9 mouse cellular contexts compared by ENCODE assay signal in the genomic region with DNA sequence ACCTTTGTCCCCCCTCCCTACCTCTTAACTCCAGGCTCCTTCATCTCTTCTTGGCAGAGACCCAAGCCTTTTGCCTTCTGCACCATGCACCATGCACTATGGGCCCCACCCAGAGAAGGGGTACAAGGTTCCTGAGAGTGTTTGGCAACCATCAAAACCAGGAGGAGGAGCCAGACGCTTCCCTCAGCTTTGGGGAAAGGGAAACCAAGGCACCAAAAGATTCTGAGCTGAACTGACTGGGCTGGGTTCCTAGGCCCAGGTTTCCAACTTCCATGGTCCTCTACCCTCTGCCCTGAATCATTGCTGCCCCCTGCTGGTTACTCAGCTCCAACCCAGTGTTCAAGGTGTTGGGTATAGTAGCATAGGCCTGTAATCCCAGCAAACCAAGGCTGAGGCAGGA. TPM values are rescaled to one million over a fixed set of nuclear protein-coding genes. Genes with fewer than 3 reads are reported as not detected.
DNase-seq lines count a peak whose midpoint lies in the region; ATAC-seq and TF ChIP-seq lines count a peak whose summit lies in the region.
"Had no signal": no experiment of that assay in that cellular context is flagged by ENCODE, and none has a peak within 500 bp of the region (broad histone marks: within the 10 kb centered on the region; RNA-seq: fewer than 3 reads in every experiment).

No protein-coding gene starts in this region.

- H3K4me1 ChIP-seq in neural tube, embryonic 15.5 days, result 0 out of 2 replicates have a peak, but pooled peaks cover 4% of the 10 kb centered on the region
- peaks cover 13% of the 10 kb centered on the region for H3K4me1 ChIP-seq in liver, postnatal 0 days (ENCODE audit: insufficient read depth)

- H3K9ac ChIP-seq in neural tube, embryonic 15.5 days (replicated peaks), result no peak overlapping the region
- H3K9ac ChIP-seq in liver, postnatal 0 days (replicated peaks), result no peak overlapping the region

- no peak overlapping the region for H3K4me3 ChIP-seq in neural tube, embryonic 15.5 days (replicated peaks)
- H3K4me3 ChIP-seq in liver, postnatal 0 days (ENCODE audit: low read depth, low read length), result no peak overlapping the region

- no peak for ATAC-seq in neural tube, embryonic 15.5 days (ENCODE audit: low FRiP score)
- ATAC-seq in hematopoietic stem cell, adult 5-6 weeks (replicated peaks in 1 of 2; ENCODE audit: insufficient read depth in 1 of 2, low FRiP score in 2 of 2, low TSS enrichment in 1 of 2, low read depth in 1 of 2, poor library complexity in 2 of 2, severe bottlenecking in 2 of 2), result peak; percentile 63 to 66; a peak in 2 of 4 replicates
- ATAC-seq in liver, postnatal 0 days, result peak; percentile 66

- H3K4me2 ChIP-seq in neural tube, embryonic 15.5 days, result no peak overlapping the region
- H3K4me2 ChIP-seq in liver, postnatal 0 days (ENCODE audit: low read depth, low read length), result no peak overlapping the region

- 75% methylated on average over 1 of the region's 1 CpGs for WGBS in neural tube, embryonic 15.5 days
- WGBS in liver, postnatal 0 days (ENCODE audit: insufficient replicate concordance), result 44% methylated on average over 1 of the region's 1 CpGs

- peaks cover 9% of the 10 kb centered on the region for H3K36me3 ChIP-seq in neural tube, embryonic 15.5 days
- peaks cover 6% of the 10 kb centered on the region; the same call in 1 of the 2 replicates for H3K36me3 ChIP-seq in liver, postnatal 0 days (replicated peaks; ENCODE audit: insufficient read depth, low read length)

- H3K9me3 ChIP-seq in neural tube, embryonic 15.5 days (replicated peaks), result no peaks in the 10 kb centered on the region
- no peaks in the 10 kb centered on the region for H3K9me3 ChIP-seq in liver, postnatal 0 days (ENCODE audit: low read length)

- TF ChIP-seq EP300 in liver, postnatal 0 days (IDR thresholded peaks at IDR 0.05; ENCODE audit: low read depth), result no peak

- H3K27ac ChIP-seq in neural tube, embryonic 15.5 days (replicated peaks), result no peak overlapping the region
- no peak overlapping the region for H3K27ac ChIP-seq in liver, postnatal 0 days (ENCODE audit: low read depth)

- peak; percentile 95 for TF ChIP-seq CTCF in liver, postnatal 0 days (IDR thresholded peaks at IDR 0.05; ENCODE audit: low read depth)

- DNase-seq in cerebellum, adult 18-20 months, result peak; percentile 43 to 54
- DNase-seq in cerebellum, adult 9-11 months, result no peak
- DNase-seq in neural tube, embryonic 10.5 days (ENCODE audit: extremely low spot score, low spot score), result peak; percentile 40
- DNase-seq in c-Kit-positive CD71-positive TER-119-negative erythroid progenitor cells, embryonic 14.5 days (ENCODE audit: low read depth), result peak; percentile 73
- peak; percentile 85 for DNase-seq in liver, postnatal 0 days
- peak; percentile 61 for DNase-seq in spleen, adult 12 weeks (ENCODE audit: low spot score)

- H3K27me3 ChIP-seq in neural tube, embryonic 15.5 days (replicated peaks), result no peaks in the 10 kb centered on the region
- H3K27me3 ChIP-seq in liver, postnatal 0 days (ENCODE audit: insufficient read depth, low read length), result no peaks in the 10 kb centered on the region

RNA-seq across cellular contexts. Expression of a gene that starts 4.3 kb away (rescaled TPM):
- polyA plus RNA-seq in neural tube, embryonic 15.5 days (2015; fragmentation: Nextera tagmentation; extraction: Ambion mirVana), result 0.67 and 1.0 TPM in 2 replicates
- 0.40 and 9.1 TPM in 2 replicates for total RNA-seq in hematopoietic stem cell, adult 5-6 weeks (2017)
- polyA plus RNA-seq in liver, postnatal 0 days (2015; fragmentation: Nextera tagmentation; extraction: Ambion mirVana), result 6.7 and 7.0 TPM in 2 replicates

RNA-seq across cellular contexts. Expression of a gene that starts 16.1 kb away (rescaled TPM):
- polyA plus RNA-seq in neural tube, embryonic 15.5 days (2015; fragmentation: Nextera tagmentation; extraction: Ambion mirVana), result 36.4 and 39.0 TPM in 2 replicates
- total RNA-seq in hematopoietic stem cell, adult 5-6 weeks (2017), result 33.3 and 37.8 TPM in 2 replicates
- polyA plus RNA-seq in liver, postnatal 0 days (2015; fragmentation: Nextera tagmentation; extraction: Ambion mirVana), result 7.6 and 8.8 TPM in 2 replicates

RNA-seq across cellular contexts. Expression of a gene that starts 17.1 kb away (rescaled TPM):
- 126 and 137 TPM in 2 replicates for polyA plus RNA-seq in neural tube, embryonic 15.5 days (2015; fragmentation: Nextera tagmentation; extraction: Ambion mirVana)
- total RNA-seq in hematopoietic stem cell, adult 5-6 weeks (2017), result 14.8 and 38.6 TPM in 2 replicates
- polyA plus RNA-seq in liver, postnatal 0 days (2015; fragmentation: Nextera tagmentation; extraction: Ambion mirVana), result 44.1 and 47.2 TPM in 2 replicates

RNA-seq across cellular contexts. Expression of a gene that starts 17.6 kb away (rescaled TPM):
- polyA plus RNA-seq in neural tube, embryonic 15.5 days (2015; fragmentation: Nextera tagmentation; extraction: Ambion mirVana), result 339 and 354 TPM in 2 replicates
- 56.8 and 146 TPM in 2 replicates for total RNA-seq in hematopoietic stem cell, adult 5-6 weeks (2017)
- 173 and 176 TPM in 2 replicates for polyA plus RNA-seq in liver, postnatal 0 days (2015; fragmentation: Nextera tagmentation; extraction: Ambion mirVana)

RNA-seq across cellular contexts. Expression of a gene that starts 55.5 kb away (rescaled TPM):
- polyA plus RNA-seq in neural tube, embryonic 15.5 days (2015; fragmentation: Nextera tagmentation; extraction: Ambion mirVana), result 12.3 and 14.0 TPM in 2 replicates
- total RNA-seq in hematopoietic stem cell, adult 5-6 weeks (2017), result 0.10 TPM in 1 of 2 replicates, not detected in the other
- not detected in 2 replicates for polyA plus RNA-seq in liver, postnatal 0 days (2015; fragmentation: Nextera tagmentation; extraction: Ambion mirVana)
- polyA plus RNA-seq: heart, embryonic 14.5 days had no signal
